Mouse (Mus musculus) G1E (cell line): ENCODE results near the gene Pfn3.

ENCODE experiments used
- CTCF ChIP-seq: IDR thresholded peaks from 2 replicates; pipeline ENCODE4 v1.5.1; 2012; ENCODE audit warnings: low read depth, low read length, inconsistent platforms, mixed read lengths
- POLR2AphosphoS5 ChIP-seq: IDR thresholded peaks from 2 replicates; pipeline ENCODE4 v1.6.1; 2012; ENCODE audit warnings: low read depth, low read length, inconsistent platforms; ENCODE audit not compliant: insufficient replicate concordance

DNA sequence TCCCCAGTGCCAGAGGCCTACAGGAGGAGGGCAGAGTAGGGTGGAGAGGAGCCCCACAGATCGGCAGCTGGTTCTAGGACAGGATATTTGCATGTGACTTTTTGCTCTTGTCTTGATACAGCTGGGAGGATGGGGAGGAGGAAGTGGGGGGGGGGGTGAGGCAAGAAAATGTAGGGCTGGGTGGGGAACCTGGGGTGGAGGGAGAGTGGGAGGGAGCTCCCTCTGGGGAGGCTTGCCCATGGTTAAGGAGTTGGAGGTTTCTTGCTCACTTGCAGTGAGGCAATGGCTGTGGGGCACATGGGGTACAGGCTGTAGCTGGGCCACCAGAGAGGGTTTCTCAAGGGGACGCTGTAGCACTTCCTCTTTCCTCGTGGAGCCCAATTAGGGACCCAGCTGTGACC, 32.5 kb upstream of the Pfn3 start:
- TF ChIP-seq POLR2AphosphoS5, result no peak
- no peak for TF ChIP-seq CTCF
